Mouse (Mus musculus): ENCODE measurements at regions not wholly inside any gene's neighbourhood (a gene's known extent, or its start where the extent isn't known, plus 50 kb on each side); places are given as distances from the start of the nearest gene placed in this dataset.
"Not testable (repeated sequence)": the region's sequence is repeated elsewhere in the genome, so short reads cannot be mapped to it uniquely, and the experiment has no call there.

DNA sequence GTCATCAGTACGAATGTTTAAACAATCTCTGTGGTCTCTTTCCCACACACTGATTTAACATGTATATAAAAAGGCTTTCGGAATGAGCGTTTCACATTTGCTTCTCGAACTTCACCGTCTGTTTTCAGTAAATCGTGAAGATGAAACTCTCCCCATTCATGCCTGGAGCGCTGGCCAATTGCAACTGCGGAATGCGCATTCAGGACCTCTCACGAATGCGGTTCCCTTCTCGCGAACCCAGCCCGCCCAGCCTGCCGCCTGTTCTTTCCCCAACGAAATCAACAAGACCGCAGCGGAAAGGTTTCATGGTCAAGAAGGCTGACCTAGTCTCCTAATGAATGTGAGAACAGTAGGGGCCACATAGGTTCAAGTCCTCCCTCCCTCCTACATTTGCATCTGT, 204.4 kb downstream of the Msrb3 start:
- Histone ChIP-seq H3K4me3 (no peak overlapping the region), H3K27ac (peak overlapping the region; percentile 43), H3K9ac (no peak overlapping the region), H3K36me3 (no peaks in the 10 kb centered on the region), H3K4me2 (replicated peaks) (peak overlapping the region; percentile 23), H3K9me3 (no peaks in the 10 kb centered on the region), H3K27me3 (no peaks in the 10 kb centered on the region), H3K4me1 (peaks cover 42% of the 10 kb centered on the region)
- WGBS, result 13% methylated on average over 18 of the region's 18 CpGs
- no peak for ATAC-seq (ENCODE audit: insufficient number of reproducible peaks, insufficient read depth, low FRiP score, low TSS enrichment)

DNA sequence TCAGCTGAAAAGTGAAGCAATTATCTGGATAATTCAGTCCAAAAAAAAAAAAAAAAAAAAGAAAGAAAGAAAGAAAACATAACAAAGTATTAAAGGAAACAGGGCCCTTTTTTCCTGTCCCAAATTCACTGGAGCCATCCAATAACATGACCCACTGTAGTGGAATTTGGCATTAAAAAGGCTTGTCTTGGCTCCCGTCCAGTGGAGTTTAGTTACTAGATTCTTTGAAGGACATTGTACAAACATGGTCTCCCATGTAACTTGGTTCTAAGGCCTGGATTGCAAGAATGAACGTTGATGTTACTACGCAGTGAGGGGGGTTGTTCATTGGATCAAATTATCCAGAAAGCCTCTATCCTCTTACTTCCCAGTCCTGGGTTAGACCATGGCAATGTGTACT, 207.4 kb downstream of the Msrb3 start:
- Histone ChIP-seq H3K36me3 (no peaks in the 10 kb centered on the region), H3K9me3 (no peaks in the 10 kb centered on the region), H3K4me3 (no peak overlapping the region), H3K27ac (0 out of 2 replicates have a peak overlapping the region, but pooled peaks have one; percentile 36), H3K27me3 (no peaks in the 10 kb centered on the region), H3K4me1 (peaks cover 28% of the 10 kb centered on the region; the same call in 1 of the 2 replicates), H3K9ac (no peak overlapping the region), H3K4me2 (replicated peaks) (no peak overlapping the region)
- no peak for ATAC-seq (ENCODE audit: insufficient number of reproducible peaks, insufficient read depth, low FRiP score, low TSS enrichment)
- WGBS, result 44% methylated on average over 3 of the region's 3 CpGs

DNA sequence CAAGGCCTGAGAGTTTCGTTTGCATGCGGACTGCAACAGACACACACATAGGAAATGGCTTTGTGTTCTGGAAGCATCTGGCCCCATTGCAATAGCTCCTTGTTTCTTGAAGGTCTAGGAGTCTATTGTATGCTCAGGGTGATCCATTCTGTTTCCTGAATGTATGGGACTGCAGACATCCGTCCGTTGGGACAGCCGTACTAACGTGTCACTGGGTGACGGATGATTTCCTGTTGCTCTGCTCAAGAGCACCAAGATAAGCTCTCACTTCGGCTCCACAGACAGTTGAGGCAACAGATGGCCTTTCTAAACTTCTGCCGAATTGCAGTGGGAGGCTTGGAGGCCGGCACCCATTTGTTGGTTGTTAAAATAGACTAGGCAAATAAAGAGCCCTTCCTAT, 209.9 kb upstream of the Hmga2 start:
- no peak overlapping the region for H3K4me2 ChIP-seq (replicated peaks)
- 0 out of 2 replicates have a peak, but pooled peaks cover 5% of the 10 kb centered on the region for H3K4me1 ChIP-seq
- no peak overlapping the region for H3K9ac ChIP-seq
- no peaks in the 10 kb centered on the region for H3K27me3 ChIP-seq
- H3K27ac ChIP-seq, result no peak overlapping the region
- H3K4me3 ChIP-seq, result no peak overlapping the region
- H3K9me3 ChIP-seq, result no peaks in the 10 kb centered on the region
- no peaks in the 10 kb centered on the region for H3K36me3 ChIP-seq
- WGBS, result 62% methylated on average over 10 of the region's 10 CpGs
- ATAC-seq (ENCODE audit: insufficient number of reproducible peaks, insufficient read depth, low FRiP score, low TSS enrichment), result no peak

DNA sequence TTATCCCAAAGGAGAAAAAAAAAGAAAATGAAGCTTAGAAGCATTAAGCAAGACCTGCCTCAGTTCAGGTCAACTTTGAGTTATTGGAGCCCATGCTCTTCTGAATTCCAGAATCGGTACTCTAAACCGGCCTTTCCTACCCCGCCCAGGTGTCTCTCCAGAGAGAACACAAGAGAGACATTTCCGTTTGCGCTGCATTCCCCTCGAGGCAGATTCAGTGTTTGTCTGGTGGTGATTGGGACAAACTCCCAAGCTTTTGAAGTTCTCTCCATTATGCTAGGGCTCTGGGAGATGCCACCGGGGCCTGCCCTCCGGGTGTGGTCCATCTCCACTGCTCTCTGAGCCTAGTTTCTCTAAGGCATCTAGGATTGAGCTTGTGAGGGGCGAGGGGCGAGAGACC, 205.8 kb upstream of the Hmga2 start:
- Histone ChIP-seq H3K4me2 (replicated peaks) (no peak overlapping the region), H3K27ac (no peak overlapping the region), H3K9me3 (no peaks in the 10 kb centered on the region), H3K4me1 (peaks cover 11% of the 10 kb centered on the region), H3K36me3 (no peaks in the 10 kb centered on the region), H3K4me3 (no peak overlapping the region), H3K27me3 (no peaks in the 10 kb centered on the region), H3K9ac (no peak overlapping the region)
- WGBS, result 79% methylated on average over 10 of the region's 10 CpGs
- no peak for ATAC-seq (ENCODE audit: insufficient number of reproducible peaks, insufficient read depth, low FRiP score, low TSS enrichment)

DNA sequence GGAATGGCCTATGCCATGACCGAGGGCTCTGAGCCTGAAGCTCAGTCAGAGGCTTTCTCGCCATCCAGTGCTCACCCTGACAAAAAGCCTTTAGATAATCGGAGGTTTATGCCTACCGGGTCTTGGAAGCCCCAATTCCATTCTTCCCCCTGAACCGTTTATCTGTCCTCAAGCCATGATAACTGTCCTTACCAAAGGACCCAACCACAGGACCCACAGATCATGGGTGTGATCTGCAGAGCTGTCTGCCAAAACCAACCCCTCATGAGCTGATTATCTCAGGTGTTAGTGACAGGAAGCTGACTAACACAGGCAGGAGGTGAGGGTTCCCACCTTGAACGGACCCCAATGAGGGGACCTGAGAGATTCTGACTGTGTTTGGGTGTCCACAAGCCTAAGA, 203.7 kb upstream of the Hmga2 start:
- H3K4me3 ChIP-seq, result no peak overlapping the region
- WGBS, result 89% methylated on average over 6 of the region's 6 CpGs
- no peaks in the 10 kb centered on the region for H3K9me3 ChIP-seq
- no peak overlapping the region for H3K4me2 ChIP-seq (replicated peaks)
- no peaks in the 10 kb centered on the region for H3K36me3 ChIP-seq
- ATAC-seq (ENCODE audit: insufficient number of reproducible peaks, insufficient read depth, low FRiP score, low TSS enrichment), result no peak
- no peaks in the 10 kb centered on the region for H3K27me3 ChIP-seq
- no peak overlapping the region for H3K27ac ChIP-seq
- no peak overlapping the region for H3K9ac ChIP-seq
- H3K4me1 ChIP-seq, result peaks cover 11% of the 10 kb centered on the region

DNA sequence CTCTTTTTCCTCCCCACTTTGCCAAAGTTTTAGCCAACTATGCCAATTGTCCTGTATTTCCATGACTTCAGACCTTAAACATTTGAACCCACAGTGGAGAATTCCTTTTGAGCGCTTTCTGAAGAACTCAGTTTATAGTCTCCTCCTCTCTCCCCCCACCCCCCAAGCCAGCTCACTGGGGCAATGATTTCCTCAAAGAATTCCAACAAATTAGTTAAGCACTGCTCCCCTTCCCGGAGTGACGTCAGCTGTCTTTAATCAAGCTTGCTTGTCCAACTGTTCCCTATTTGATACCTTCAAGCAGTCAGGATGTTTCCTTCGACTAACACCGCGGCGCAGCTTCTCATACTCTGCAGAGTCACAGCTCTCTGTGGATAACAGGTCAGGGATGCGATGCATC, 202.0 kb upstream of the Hmga2 start:
- Histone ChIP-seq H3K4me1 (peaks cover 11% of the 10 kb centered on the region), H3K4me2 (replicated peaks) (0 out of 2 replicates have a peak overlapping the region, but pooled peaks have one; percentile 11), H3K9ac (no peak overlapping the region), H3K9me3 (no peaks in the 10 kb centered on the region), H3K27ac (peak overlapping the region; percentile 24), H3K27me3 (no peaks in the 10 kb centered on the region), H3K36me3 (no peaks in the 10 kb centered on the region), H3K4me3 (no peak overlapping the region)
- no peak for ATAC-seq (ENCODE audit: insufficient number of reproducible peaks, insufficient read depth, low FRiP score, low TSS enrichment)
- 37% methylated on average over 8 of the region's 8 CpGs for WGBS

DNA sequence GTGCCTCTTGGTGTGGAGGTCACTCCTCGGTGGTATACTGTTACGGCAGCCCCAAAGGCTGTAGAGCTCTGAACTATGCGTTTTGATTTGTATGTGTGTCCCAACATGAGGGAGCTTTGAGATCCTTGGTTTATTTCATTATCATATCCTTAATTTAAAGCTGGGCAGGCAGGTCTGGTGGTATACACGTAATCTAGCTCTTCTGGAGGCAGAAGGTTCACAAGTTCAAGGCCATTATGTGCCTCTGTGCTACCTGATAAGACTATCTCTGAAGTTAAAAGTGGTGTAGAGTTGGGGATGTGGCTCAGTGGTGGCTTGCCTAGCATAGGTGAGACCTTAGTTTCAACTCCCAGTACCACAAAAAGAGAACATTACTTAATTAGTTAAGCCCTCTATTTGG, 199.1 kb upstream of the Hmga2 start:
- Histone ChIP-seq H3K4me1 (peaks cover 11% of the 10 kb centered on the region), H3K9ac (no peak overlapping the region), H3K9me3 (no peaks in the 10 kb centered on the region), H3K36me3 (no peaks in the 10 kb centered on the region), H3K4me3 (no peak overlapping the region), H3K27me3 (no peaks in the 10 kb centered on the region), H3K4me2 (replicated peaks) (no peak overlapping the region), H3K27ac (no peak overlapping the region)
- ATAC-seq (ENCODE audit: insufficient number of reproducible peaks, insufficient read depth, low FRiP score, low TSS enrichment), result no peak
- 79% methylated on average over 4 of the region's 4 CpGs for WGBS

DNA sequence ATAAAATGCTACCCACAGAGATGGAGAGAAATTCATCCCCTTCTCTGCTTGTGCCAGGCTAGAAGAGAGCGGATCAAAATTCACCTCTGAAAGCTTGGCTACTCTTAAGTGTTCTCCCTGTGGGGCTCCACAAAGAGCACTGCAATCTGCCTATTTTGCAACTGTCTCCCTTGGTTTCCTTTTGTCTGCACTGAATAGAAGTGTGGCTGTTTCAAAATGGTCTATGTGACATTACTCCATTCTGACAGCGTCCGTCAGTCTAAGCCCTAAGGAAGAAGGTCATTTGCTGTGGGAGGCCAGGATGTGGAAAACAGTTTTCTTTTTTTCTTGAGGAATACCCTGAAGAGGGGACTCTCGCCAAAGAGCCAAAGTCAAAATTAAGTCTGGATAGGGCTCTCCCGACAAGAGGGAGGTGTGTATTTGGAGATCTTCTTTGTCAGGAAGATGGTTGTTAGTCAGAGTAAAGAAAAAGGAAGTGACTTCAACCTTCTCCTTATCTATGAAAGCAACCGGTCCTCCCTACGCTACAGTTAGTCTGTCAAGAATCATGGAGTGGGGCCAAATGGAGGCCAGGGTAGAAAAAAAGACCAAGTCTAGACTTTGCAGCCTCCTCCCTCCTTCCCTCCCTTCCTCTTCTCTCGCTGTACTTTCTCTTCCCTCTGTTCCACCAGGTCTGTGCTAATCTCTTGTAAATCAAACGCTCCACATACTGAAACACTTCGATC, 198.2 kb upstream of the Hmga2 start:
- WGBS, result 63% methylated on average over 10 of the region's 10 CpGs
- no peak for ATAC-seq (ENCODE audit: insufficient number of reproducible peaks, insufficient read depth, low FRiP score, low TSS enrichment)
- Histone ChIP-seq H3K4me3 (no peak overlapping the region), H3K4me1 (peaks cover 11% of the 10 kb centered on the region), H3K9ac (no peak overlapping the region), H3K9me3 (no peaks in the 10 kb centered on the region), H3K36me3 (no peaks in the 10 kb centered on the region), H3K27ac (no peak overlapping the region), H3K4me2 (replicated peaks) (no peak overlapping the region), H3K27me3 (no peaks in the 10 kb centered on the region)

DNA sequence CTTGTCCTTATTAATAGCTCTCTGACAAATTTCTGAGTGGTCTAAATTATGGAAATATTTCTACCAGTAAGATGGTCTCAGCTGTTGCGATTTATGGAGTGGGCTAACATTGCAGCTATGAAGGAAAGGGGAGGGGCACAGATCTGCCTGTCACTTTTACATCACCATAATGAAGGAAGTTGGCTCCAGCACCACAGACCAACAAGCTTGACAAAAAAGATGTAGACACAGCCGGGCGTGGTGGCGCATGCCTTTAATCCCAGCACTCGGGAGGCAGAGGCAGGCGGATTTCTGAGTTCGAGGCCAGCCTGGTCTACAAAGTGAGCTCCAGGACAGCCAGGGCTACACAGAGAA, 191.4 kb upstream of the Hmga2 start:
- H3K4me2 ChIP-seq (replicated peaks); H3K27ac ChIP-seq; H3K9ac ChIP-seq; H3K4me1 ChIP-seq; H3K36me3 ChIP-seq; H3K9me3 ChIP-seq; H3K27me3 ChIP-seq; ATAC-seq (ENCODE audit: insufficient number of reproducible peaks, insufficient read depth, low FRiP score, low TSS enrichment); H3K4me3 ChIP-seq: not testable (repeated sequence)
- 93% methylated on average over 7 of the region's 7 CpGs for WGBS

DNA sequence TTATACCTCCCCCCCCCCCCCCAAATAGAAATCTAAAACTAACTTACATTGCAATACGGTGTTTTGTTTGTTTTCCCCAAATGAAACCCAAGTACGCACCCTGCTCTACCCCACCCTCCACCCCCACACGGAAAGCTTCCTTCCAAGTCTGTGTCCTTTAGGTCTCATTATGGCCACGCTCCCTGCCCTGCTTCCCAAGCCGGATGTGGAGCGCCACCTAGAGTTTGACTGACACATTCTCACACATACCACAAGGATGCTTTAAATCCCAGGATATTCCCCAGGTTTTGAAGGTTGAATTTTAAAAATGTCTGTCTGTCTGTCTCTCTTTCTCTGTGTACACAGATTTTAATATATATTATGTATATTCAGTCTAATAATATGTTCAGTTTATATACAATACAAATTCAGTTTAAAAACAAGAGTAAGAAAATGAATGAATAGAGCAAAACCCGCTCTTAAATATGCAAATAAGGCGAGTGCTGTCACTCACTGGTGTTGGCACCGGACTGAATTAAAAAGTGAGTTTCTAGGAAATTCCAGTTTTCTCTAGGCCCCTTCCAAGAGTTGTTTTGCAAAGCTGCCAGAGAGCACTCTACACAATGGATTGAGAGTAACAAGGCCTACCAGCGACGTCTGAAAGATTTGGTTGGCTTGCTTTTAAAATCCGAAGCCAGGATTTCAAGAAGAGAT, 190.9 kb upstream of the Hmga2 start:
- H3K4me2 ChIP-seq (replicated peaks), result no peak overlapping the region
- no peaks in the 10 kb centered on the region for H3K9me3 ChIP-seq
- no peak for ATAC-seq (ENCODE audit: insufficient number of reproducible peaks, insufficient read depth, low FRiP score, low TSS enrichment)
- no peak overlapping the region for H3K4me3 ChIP-seq
- H3K27me3 ChIP-seq, result no peaks in the 10 kb centered on the region
- no peaks in the 10 kb centered on the region for H3K36me3 ChIP-seq
- H3K4me1 ChIP-seq, result no peaks in the 10 kb centered on the region
- H3K27ac ChIP-seq, result no peak overlapping the region
- no peak overlapping the region for H3K9ac ChIP-seq
- 60% methylated on average over 12 of the region's 12 CpGs for WGBS

DNA sequence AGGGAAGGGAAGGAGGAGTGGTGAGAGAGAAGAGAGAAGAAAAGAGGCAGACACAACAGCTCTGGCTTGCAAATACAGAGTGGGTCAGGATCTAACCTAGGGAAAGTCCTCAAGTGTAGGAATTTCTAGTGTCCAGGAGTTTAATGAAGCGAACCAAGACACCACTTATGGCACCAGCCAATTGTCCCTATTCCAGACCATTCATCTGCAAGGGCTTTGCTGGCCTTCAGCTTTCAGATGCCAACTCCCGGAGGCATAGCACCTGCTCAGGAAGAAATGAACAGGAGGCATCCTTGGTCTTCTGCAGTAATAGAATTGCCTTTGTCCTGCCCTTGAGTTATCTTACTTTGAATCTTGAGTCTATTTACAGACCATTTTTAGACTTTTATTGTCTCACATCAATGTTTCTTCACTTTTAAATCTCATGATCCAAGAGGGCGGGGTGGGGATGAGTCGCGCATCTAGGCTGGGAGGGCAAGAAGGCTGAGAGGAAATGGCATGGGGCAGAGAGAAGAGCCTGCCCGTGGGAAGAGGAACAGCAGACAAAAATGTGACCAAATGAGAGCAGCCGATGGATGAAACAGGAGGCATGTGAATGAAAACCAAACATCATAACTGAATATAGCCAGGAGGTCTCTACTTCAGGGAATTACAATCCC, 190.1 kb upstream of the Hmga2 start:
- H3K4me2 ChIP-seq (replicated peaks), result no peak overlapping the region
- H3K36me3 ChIP-seq, result no peaks in the 10 kb centered on the region
- H3K9me3 ChIP-seq, result no peaks in the 10 kb centered on the region
- H3K4me3 ChIP-seq, result no peak overlapping the region
- H3K4me1 ChIP-seq, result no peaks in the 10 kb centered on the region
- no peak overlapping the region for H3K9ac ChIP-seq
- H3K27me3 ChIP-seq, result no peaks in the 10 kb centered on the region
- WGBS, result 80% methylated on average over 7 of the region's 7 CpGs
- no peak for ATAC-seq (ENCODE audit: insufficient number of reproducible peaks, insufficient read depth, low FRiP score, low TSS enrichment)
- peak overlapping the region; percentile 54; the same call in 1 of the 2 replicates for H3K27ac ChIP-seq

DNA sequence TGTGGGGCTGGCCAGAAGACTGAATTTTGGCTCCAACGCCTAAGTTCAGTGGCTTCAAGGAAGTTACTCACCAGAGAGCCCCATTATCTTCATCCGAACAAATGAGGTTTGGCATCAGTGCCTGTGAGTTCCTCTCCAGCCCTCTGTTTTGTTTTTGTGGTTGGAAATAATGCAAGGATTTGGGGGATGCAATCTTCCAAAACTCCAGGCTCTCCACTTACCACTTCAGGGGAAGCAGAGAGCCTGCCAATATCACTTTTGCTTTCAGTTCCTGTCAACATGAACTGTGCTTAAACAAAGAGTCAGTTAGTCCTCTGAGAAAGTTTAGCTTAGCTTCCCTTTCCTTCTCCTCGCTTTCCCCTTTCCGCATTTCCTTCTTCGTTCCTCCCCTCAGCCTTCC, 189.4 kb upstream of the Hmga2 start:
- H3K4me2 ChIP-seq (replicated peaks), result no peak overlapping the region
- 47% methylated on average over 5 of the region's 5 CpGs for WGBS
- no peaks in the 10 kb centered on the region for H3K9me3 ChIP-seq
- no peaks in the 10 kb centered on the region for H3K27me3 ChIP-seq
- H3K9ac ChIP-seq, result no peak overlapping the region
- no peaks in the 10 kb centered on the region for H3K36me3 ChIP-seq
- ATAC-seq (ENCODE audit: insufficient number of reproducible peaks, insufficient read depth, low FRiP score, low TSS enrichment), result no peak
- H3K4me1 ChIP-seq, result peaks cover 3% of the 10 kb centered on the region; the same call in 1 of the 2 replicates
- peak overlapping the region; percentile 54; the same call in 1 of the 2 replicates for H3K27ac ChIP-seq
- H3K4me3 ChIP-seq, result no peak overlapping the region
